Mouse (Mus musculus): ENCODE measurements at regions not wholly inside any gene's neighbourhood (a gene's known extent, or its start where the extent isn't known, plus 50 kb on each side); places are given as distances from the start of the nearest gene placed in this dataset.

- no peak overlapping the region for H3K4me3 ChIP-seq (ENCODE audit: low read depth, low read length)
- H3K27me3 ChIP-seq (replicated peaks; ENCODE audit: control insufficient read depth, insufficient read depth, low read length), result 0 out of 2 replicates have a peak, but pooled peaks cover 3% of the 10 kb centered on the region
- H3K9me3 ChIP-seq (ENCODE audit: control insufficient read depth, low read length), result no peaks in the 10 kb centered on the region
- no peak for ATAC-seq (replicated peaks; ENCODE audit: low FRiP score)
- H3K27ac ChIP-seq (ENCODE audit: low read depth, low read length), result no peak overlapping the region
- no peak overlapping the region for H3K4me2 ChIP-seq
- WGBS, result 46% methylated on average over 6 of the region's 6 CpGs
- no peak overlapping the region for H3K9ac ChIP-seq (ENCODE audit: low read depth, low read length)
- H3K4me1 ChIP-seq (replicated peaks; ENCODE audit: control insufficient read depth, insufficient read depth, low read length), result no peaks in the 10 kb centered on the region
- no peak for DNase-seq (ENCODE audit: low spot score)
- no peaks in the 10 kb centered on the region for H3K36me3 ChIP-seq (ENCODE audit: control insufficient read depth, insufficient read depth, low read length)
These were observed 301.6 kb downstream of the Tns1 start for GRCm38 (mm10) chr1:73822616-73823015.

- Histone ChIP-seq H3K9ac (ENCODE audit: low read depth, low read length) (no peak overlapping the region), H3K9me3 (ENCODE audit: control insufficient read depth, low read length) (no peaks in the 10 kb centered on the region), H3K36me3 (ENCODE audit: control insufficient read depth, insufficient read depth, low read length) (no peaks in the 10 kb centered on the region), H3K27me3 (replicated peaks; ENCODE audit: control insufficient read depth, insufficient read depth, low read length) (0 out of 2 replicates have a peak, but pooled peaks cover 3% of the 10 kb centered on the region), H3K4me2 (no peak overlapping the region), H3K4me1 (replicated peaks; ENCODE audit: control insufficient read depth, insufficient read depth, low read length) (no peaks in the 10 kb centered on the region), H3K27ac (ENCODE audit: low read depth, low read length) (no peak overlapping the region), H3K4me3 (ENCODE audit: low read depth, low read length) (no peak overlapping the region)
- no peak for DNase-seq (ENCODE audit: low spot score)
- WGBS, result 70% methylated on average over 7 of the region's 7 CpGs
- ATAC-seq (replicated peaks; ENCODE audit: low FRiP score), result no peak
These were observed 303.5 kb downstream of the Tns1 start for GRCm38 (mm10) chr1:73820701-73821100.

- no peak for DNase-seq (ENCODE audit: low spot score)
- no peak for ATAC-seq (replicated peaks; ENCODE audit: low FRiP score)
- Histone ChIP-seq H3K9ac (ENCODE audit: low read depth, low read length) (no peak overlapping the region), H3K27me3 (replicated peaks; ENCODE audit: control insufficient read depth, insufficient read depth, low read length) (no peaks in the 10 kb centered on the region), H3K4me2 (no peak overlapping the region), H3K36me3 (ENCODE audit: control insufficient read depth, insufficient read depth, low read length) (no peaks in the 10 kb centered on the region), H3K4me1 (replicated peaks; ENCODE audit: control insufficient read depth, insufficient read depth, low read length) (no peaks in the 10 kb centered on the region), H3K9me3 (ENCODE audit: control insufficient read depth, low read length) (no peaks in the 10 kb centered on the region), H3K4me3 (ENCODE audit: low read depth, low read length) (no peak overlapping the region), H3K27ac (ENCODE audit: low read depth, low read length) (no peak overlapping the region)
- WGBS, result 84% methylated on average over 3 of the region's 3 CpGs
These were observed 317.0 kb downstream of the Tns1 start for GRCm38 (mm10) chr1:73807206-73807605.

DNA sequence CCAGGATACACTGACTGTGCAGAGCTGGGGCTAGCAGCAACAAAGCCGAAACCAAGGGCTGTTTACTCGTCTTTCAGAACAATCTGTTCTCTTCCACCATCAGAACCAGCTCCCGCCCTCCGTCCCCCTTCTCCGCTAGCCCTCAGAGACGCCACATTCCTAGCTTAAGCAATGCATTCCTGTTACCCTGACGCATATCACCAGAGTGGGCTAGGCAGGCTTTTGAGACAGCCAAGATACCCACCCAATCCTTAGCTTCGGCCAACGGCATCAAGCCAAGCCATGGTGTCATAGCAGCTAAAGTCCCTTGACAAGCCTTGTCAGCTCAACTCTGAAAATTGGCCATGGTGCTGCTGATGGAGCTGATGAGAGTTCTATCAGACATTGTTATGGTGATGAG is 319.1 kb downstream of the Tns1 start:
- H3K9me3 ChIP-seq (ENCODE audit: control insufficient read depth, low read length), result no peaks in the 10 kb centered on the region
- no peak for DNase-seq (ENCODE audit: low spot score)
- H3K4me2 ChIP-seq, result no peak overlapping the region
- no peaks in the 10 kb centered on the region for H3K27me3 ChIP-seq (replicated peaks; ENCODE audit: control insufficient read depth, insufficient read depth, low read length)
- H3K27ac ChIP-seq (ENCODE audit: low read depth, low read length), result no peak overlapping the region
- WGBS, result 82% methylated on average over 9 of the region's 9 CpGs
- H3K4me1 ChIP-seq (replicated peaks; ENCODE audit: control insufficient read depth, insufficient read depth, low read length), result no peaks in the 10 kb centered on the region
- no peak for ATAC-seq (replicated peaks; ENCODE audit: low FRiP score)
- H3K9ac ChIP-seq (ENCODE audit: low read depth, low read length), result no peak overlapping the region
- H3K4me3 ChIP-seq (ENCODE audit: low read depth, low read length), result no peak overlapping the region
- H3K36me3 ChIP-seq (ENCODE audit: control insufficient read depth, insufficient read depth, low read length), result no peaks in the 10 kb centered on the region

- H3K36me3 ChIP-seq (ENCODE audit: control insufficient read depth, insufficient read depth, low read length), result no peaks in the 10 kb centered on the region
- H3K4me2 ChIP-seq, result no peak overlapping the region
- no peaks in the 10 kb centered on the region for H3K9me3 ChIP-seq (ENCODE audit: control insufficient read depth, low read length)
- H3K27me3 ChIP-seq (replicated peaks; ENCODE audit: control insufficient read depth, insufficient read depth, low read length), result no peaks in the 10 kb centered on the region
- no peaks in the 10 kb centered on the region for H3K4me1 ChIP-seq (replicated peaks; ENCODE audit: control insufficient read depth, insufficient read depth, low read length)
- no peak overlapping the region for H3K9ac ChIP-seq (ENCODE audit: low read depth, low read length)
- H3K4me3 ChIP-seq (ENCODE audit: low read depth, low read length), result no peak overlapping the region
- WGBS, result 87% methylated on average over 1 of the region's 1 CpGs
- no peak for ATAC-seq (replicated peaks; ENCODE audit: low FRiP score)
- no peak overlapping the region for H3K27ac ChIP-seq (ENCODE audit: low read depth, low read length)
- DNase-seq (ENCODE audit: low spot score), result no peak
These were observed 324.3 kb downstream of the Tns1 start for GRCm38 (mm10) chr1:73799996-73800395.

DNA sequence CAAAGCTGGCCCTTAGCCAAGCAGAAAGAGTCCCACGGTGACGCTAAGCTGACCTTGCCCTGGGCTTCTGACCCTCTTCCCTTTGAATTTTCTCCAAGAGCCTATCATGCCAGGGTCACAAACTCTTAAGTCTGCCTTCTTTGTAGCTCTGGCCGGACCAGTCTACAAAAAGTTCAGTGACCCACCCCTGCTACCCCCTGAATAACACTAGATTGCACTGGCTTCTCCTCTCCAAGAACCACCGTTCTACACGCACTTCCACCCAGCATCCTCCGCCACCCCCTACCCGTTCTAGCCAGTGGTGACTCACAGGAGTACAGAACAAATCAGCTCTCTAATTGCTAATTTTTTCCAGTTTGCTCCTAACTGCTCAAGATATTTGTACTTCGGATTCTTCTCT is 325.0 kb downstream of the Tns1 start:
- no peaks in the 10 kb centered on the region for H3K27me3 ChIP-seq (replicated peaks; ENCODE audit: control insufficient read depth, insufficient read depth, low read length)
- H3K4me1 ChIP-seq (replicated peaks; ENCODE audit: control insufficient read depth, insufficient read depth, low read length), result no peaks in the 10 kb centered on the region
- H3K27ac ChIP-seq (ENCODE audit: low read depth, low read length), result no peak overlapping the region
- H3K9ac ChIP-seq (ENCODE audit: low read depth, low read length), result no peak overlapping the region
- no peaks in the 10 kb centered on the region for H3K9me3 ChIP-seq (ENCODE audit: control insufficient read depth, low read length)
- DNase-seq (ENCODE audit: low spot score), result no peak
- 73% methylated on average over 8 of the region's 8 CpGs for WGBS
- no peak overlapping the region for H3K4me2 ChIP-seq
- no peaks in the 10 kb centered on the region for H3K36me3 ChIP-seq (ENCODE audit: control insufficient read depth, insufficient read depth, low read length)
- ATAC-seq (replicated peaks; ENCODE audit: low FRiP score), result no peak
- no peak overlapping the region for H3K4me3 ChIP-seq (ENCODE audit: low read depth, low read length)

GRCm38 (mm10) chr1:73797858-73798257 is 326.4 kb downstream of the Tns1 start:
- Histone ChIP-seq H3K4me2 (no peak overlapping the region), H3K4me1 (replicated peaks; ENCODE audit: control insufficient read depth, insufficient read depth, low read length) (no peaks in the 10 kb centered on the region), H3K9ac (ENCODE audit: low read depth, low read length) (no peak overlapping the region), H3K27me3 (replicated peaks; ENCODE audit: control insufficient read depth, insufficient read depth, low read length) (no peaks in the 10 kb centered on the region), H3K27ac (ENCODE audit: low read depth, low read length) (no peak overlapping the region), H3K4me3 (ENCODE audit: low read depth, low read length) (no peak overlapping the region), H3K9me3 (ENCODE audit: control insufficient read depth, low read length) (no peaks in the 10 kb centered on the region), H3K36me3 (ENCODE audit: control insufficient read depth, insufficient read depth, low read length) (no peaks in the 10 kb centered on the region)
- 86% methylated on average over 2 of the region's 2 CpGs for WGBS
- ATAC-seq (replicated peaks; ENCODE audit: low FRiP score), result no peak
- DNase-seq (ENCODE audit: low spot score), result no peak

DNA sequence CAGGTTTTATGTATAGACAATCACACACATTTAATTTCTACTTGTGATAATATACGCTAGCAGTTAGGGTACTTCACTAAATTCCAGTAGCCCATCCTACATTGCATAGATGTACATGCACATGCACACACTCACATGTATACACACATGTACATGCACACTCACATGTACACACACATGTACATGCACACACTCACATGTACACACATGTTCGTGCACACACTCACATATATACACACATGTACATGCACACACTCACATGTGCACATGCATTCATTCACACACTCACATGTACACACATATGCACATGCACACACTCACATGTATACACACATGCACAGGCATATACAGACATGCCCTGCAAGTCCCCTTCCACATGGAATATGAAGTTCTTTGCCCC is 326.8 kb downstream of the Tns1 start:
- no peak for DNase-seq (ENCODE audit: low spot score)
- Histone ChIP-seq H3K4me2 (no peak overlapping the region), H3K4me1 (replicated peaks; ENCODE audit: control insufficient read depth, insufficient read depth, low read length) (no peaks in the 10 kb centered on the region), H3K9ac (ENCODE audit: low read depth, low read length) (no peak overlapping the region), H3K9me3 (ENCODE audit: control insufficient read depth, low read length) (no peaks in the 10 kb centered on the region), H3K4me3 (ENCODE audit: low read depth, low read length) (no peak overlapping the region), H3K36me3 (ENCODE audit: control insufficient read depth, insufficient read depth, low read length) (no peaks in the 10 kb centered on the region), H3K27ac (ENCODE audit: low read depth, low read length) (no peak overlapping the region), H3K27me3 (replicated peaks; ENCODE audit: control insufficient read depth, insufficient read depth, low read length) (no peaks in the 10 kb centered on the region)
- no peak for ATAC-seq (replicated peaks; ENCODE audit: low FRiP score)
- WGBS, result 80% methylated on average over 2 of the region's 2 CpGs

- H3K4me3 ChIP-seq (ENCODE audit: low read depth, low read length), result no peak overlapping the region
- H3K36me3 ChIP-seq (ENCODE audit: control insufficient read depth, insufficient read depth, low read length), result no peaks in the 10 kb centered on the region
- no peaks in the 10 kb centered on the region for H3K27me3 ChIP-seq (replicated peaks; ENCODE audit: control insufficient read depth, insufficient read depth, low read length)
- WGBS, result 73% methylated on average over 4 of the region's 4 CpGs
- H3K4me2 ChIP-seq, result no peak overlapping the region
- ATAC-seq (replicated peaks; ENCODE audit: low FRiP score) (no peak), DNase-seq (ENCODE audit: low spot score) (no peak)
- H3K9me3 ChIP-seq (ENCODE audit: control insufficient read depth, low read length), result no peaks in the 10 kb centered on the region
- no peaks in the 10 kb centered on the region for H3K4me1 ChIP-seq (replicated peaks; ENCODE audit: control insufficient read depth, insufficient read depth, low read length)
- no peak overlapping the region for H3K27ac ChIP-seq (ENCODE audit: low read depth, low read length)
- H3K9ac ChIP-seq (ENCODE audit: low read depth, low read length), result no peak overlapping the region
These were observed 330.4 kb downstream of the Tns1 start for GRCm38 (mm10) chr1:73793871-73794270.

Measured in liver, embryonic 11.5 days (tissue).